Mouse (Mus musculus) gastrocnemius, adult 2 months (tissue): ENCODE data around the gene Cnst. TPM values are rescaled to one million over a fixed set of nuclear protein-coding genes. Genes with fewer than 3 reads are reported as not detected.

Experiments
- DNase-seq: peaks from one replicate; pipeline ENCODE4 v3.0.0; 2022
- H3K27ac ChIP-seq: fragments of 200-600 bp; 2 replicates; pipeline ENCODE4 v1.8.1; 2022; ENCODE audit warnings: mild to moderate bottlenecking
- H3K4me3 ChIP-seq: fragments of 200-600 bp; 2 replicates; pipeline ENCODE4 v1.8.1; 2022; ENCODE audit warnings: mild to moderate bottlenecking, moderate library complexity
- CTCF ChIP-seq: fragments of 200-600 bp; IDR thresholded peaks from 2 replicates; pipeline ENCODE4 v1.8.1; 2022; ENCODE audit warnings: antibody characterized with exemption, mild to moderate bottlenecking, moderate library complexity
- intact Hi-C: fragments of 180-260 bp; cut with DNase I; formaldehyde crosslinking; loops from one replicate; pipeline ENCODE4 v1.15.1; 2025
- total RNA-seq, 2 experiments: library from RNA; stranded (reverse); gene quantifications; 2 replicates each; pipeline ENCODE4 v1.2.3; 2021

The Cnst gene
- total RNA-seq, 2 experiments from 2014 or later: 34.7 to 40.0 TPM

- no peak for DNase-seq
- no peak for TF ChIP-seq CTCF
- H3K4me3 ChIP-seq: no peak overlapping the region
- H3K27ac ChIP-seq: peak overlapping the region; percentile 32; the same call in 1 of the 2 replicates
- intact Hi-C loops: no loop called here
Measured at GRCm38 (mm10) chr1:179609724-179610505, 63.7 kb downstream of the Cnst start.

GRCm38 (mm10) chr1:179611182-179611581 is 65.0 kb downstream of the Cnst start:
- H3K27ac ChIP-seq: no peak overlapping the region
- TF ChIP-seq CTCF: no peak
- no peak overlapping the region for H3K4me3 ChIP-seq
- no peak for DNase-seq
- intact Hi-C loops: no loop called here

DNA sequence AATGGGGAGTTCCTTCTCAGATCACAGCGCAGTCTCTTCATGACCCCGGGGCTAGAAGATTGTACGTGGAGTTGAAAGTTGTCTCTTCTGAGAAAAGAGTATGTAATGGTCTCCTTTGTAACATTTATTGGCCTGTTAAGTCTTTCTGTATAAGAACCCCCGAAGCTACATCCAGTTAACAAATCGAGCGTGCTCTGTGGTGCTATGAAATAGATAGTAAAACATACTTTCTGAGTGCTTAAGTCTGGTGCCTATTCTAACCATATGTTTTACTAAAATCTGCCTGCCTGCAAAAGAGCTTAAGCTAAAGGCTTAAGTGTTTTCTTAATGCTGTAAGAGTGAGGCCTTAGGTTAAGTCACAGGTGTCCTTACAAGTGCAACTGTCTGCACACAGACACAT is 66.2 kb downstream of the Cnst start:
- intact Hi-C loops: no loop called here
- no peak overlapping the region for H3K27ac ChIP-seq
- TF ChIP-seq CTCF: no peak
- no peak for DNase-seq
- H3K4me3 ChIP-seq: no peak overlapping the region

- TF ChIP-seq CTCF: no peak
- Histone ChIP-seq H3K27ac (no peak overlapping the region), H3K4me3 (no peak overlapping the region)
- DNase-seq: no peak
- intact Hi-C loops: no loop called here
Measured at GRCm38 (mm10) chr1:179612986-179613505, 66.9 kb downstream of the Cnst start.

DNA sequence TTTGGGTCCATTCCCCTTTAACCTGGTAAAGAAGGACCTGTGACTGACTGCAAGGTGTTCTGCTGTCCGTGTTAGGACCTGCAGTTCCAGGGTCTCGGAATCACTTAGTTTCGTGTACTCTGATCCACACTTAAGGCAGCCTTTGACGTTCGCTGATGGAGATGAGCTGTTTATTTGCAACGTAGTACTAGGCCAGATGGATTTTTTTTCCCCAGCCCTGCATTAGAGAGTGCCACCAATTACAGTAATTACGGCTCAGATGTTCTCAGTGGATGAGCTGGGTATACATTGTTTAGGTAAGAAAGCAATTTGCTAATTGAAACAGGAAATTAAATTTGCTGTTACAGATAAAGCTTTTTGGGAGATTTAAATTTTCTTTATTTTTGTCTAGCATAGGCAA is 71.3 kb downstream of the Cnst start:
- H3K27ac ChIP-seq: no peak overlapping the region
- intact Hi-C loops: no loop called here
- no peak for TF ChIP-seq CTCF
- H3K4me3 ChIP-seq: no peak overlapping the region
- no peak for DNase-seq

DNA sequence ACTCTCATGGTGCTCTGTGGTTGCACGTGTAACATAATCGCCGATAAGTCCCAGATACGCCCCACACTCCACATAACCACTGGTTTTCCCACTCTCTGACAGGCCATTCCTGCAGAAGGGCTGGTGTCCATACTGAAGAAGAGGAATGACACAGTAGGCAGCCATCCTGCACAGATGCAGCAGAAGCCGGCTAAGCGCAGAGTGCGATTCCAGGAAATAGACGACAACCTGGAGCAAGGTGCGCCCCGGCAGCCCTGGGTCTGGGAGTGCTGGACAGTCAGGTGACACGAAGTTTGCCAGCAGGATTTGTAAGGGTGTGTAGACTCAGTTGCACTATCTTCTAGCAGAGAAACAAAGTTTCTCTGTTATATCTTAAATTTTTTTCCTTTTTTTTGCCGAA is 76.5 kb downstream of the Cnst start:
- no peak for DNase-seq
- intact Hi-C loops: loop anchor here (2.0 kb wide), 2 partner anchors 76 to 116 kb away; partner anchors contain the start of genes Cnst and Tfb2m
- no peak for TF ChIP-seq CTCF
- no peak overlapping the region for H3K27ac ChIP-seq
- no peak overlapping the region for H3K4me3 ChIP-seq

DNA sequence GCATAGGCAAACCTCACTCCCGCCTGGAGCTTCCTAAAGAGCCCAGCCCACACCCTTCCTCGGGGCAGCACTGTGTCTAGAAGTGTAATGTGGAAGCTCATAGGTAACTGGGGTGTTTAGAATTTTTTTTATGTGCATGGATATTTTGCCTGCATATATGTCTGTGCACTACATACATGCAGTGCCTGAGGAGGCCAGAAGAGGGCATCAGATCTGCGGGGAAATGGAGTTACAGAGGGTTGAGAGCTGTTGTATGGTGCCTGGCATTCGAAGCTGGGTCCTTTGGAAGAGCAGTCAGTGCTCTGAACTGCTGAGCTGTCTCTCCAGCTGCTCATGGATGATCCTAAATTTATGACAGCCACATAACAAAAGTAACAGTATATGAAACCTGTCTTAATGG is 77.5 kb downstream of the Cnst start:
- peak; percentile 52 for DNase-seq

GRCm38 (mm10) chr1:179624354-179624753 is 78.2 kb downstream of the Cnst start:
- intact Hi-C loops: no loop called here
- DNase-seq: peak; percentile 51
- Histone ChIP-seq H3K27ac (no peak overlapping the region), H3K4me3 (no peak overlapping the region)
- peak; percentile 79 for TF ChIP-seq CTCF

More for the DNA sequence above, 77.5 kb downstream of the Cnst start:
- intact Hi-C loops: loop anchor here (2.0 kb wide), 2 partner anchors 77 to 117 kb away; partner anchors contain the start of genes Cnst and Tfb2m
- TF ChIP-seq CTCF: peak; percentile 76
- Histone ChIP-seq H3K27ac (no peak overlapping the region), H3K4me3 (no peak overlapping the region)

DNA sequence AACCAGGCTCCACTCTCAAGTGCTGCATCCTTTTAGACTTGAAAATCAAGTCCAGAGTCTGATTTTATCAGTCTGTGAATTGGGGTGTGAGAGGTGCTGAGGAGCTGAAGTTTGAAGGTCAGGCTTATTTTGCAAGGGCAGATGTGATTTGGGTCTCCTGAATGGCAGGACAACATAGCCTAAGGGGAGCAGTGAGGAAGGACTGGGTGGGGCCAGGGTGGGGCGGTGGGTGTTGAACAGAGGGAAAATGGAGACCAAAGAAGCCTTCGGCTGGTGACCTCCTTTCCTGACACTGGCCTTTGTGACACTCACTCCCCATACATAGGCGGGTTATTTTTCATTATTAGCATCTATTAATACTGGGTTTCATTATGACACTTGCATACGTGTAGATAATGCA is 81.7 kb downstream of the Cnst start:
- no peak for DNase-seq
- TF ChIP-seq CTCF: no peak
- Histone ChIP-seq H3K4me3 (no peak overlapping the region), H3K27ac (no peak overlapping the region)
- intact Hi-C loops: no loop called here

DNA sequence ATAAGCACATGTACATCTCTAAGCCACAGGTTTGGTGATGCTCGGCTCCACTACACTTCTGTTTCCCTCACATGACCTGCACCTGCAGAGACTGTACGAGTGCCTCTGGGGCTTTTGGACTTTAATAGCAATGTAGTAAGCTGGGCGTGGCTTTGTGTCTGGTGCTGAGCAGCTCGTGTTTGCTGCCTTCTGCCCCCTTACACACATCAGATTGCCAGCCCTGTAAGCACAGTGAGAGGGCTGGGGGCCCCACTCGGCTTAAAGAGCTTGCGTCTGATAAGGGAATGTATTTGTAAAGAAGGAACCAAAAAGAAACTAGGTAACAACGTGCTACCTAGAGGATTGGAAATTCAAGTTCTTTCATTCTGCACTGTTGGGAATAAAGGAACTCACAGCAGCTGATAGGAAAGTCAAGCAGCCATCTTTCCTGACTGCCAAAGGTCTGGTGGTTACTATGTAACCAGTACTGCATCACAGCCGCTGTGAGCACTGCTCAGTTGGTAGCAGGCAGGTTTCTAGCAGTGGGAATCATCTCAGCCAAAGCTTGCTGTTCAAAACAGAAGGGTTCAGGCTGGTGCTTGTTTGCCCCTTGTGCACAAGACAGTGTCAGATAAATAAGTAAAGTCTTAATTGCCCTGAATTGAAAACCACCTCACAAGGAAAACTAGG is 82.4 kb downstream of the Cnst start:
- no peak for TF ChIP-seq CTCF
- no peak overlapping the region for H3K4me3 ChIP-seq
- intact Hi-C loops: no loop called here
- H3K27ac ChIP-seq: no peak overlapping the region
- no peak for DNase-seq

DNA sequence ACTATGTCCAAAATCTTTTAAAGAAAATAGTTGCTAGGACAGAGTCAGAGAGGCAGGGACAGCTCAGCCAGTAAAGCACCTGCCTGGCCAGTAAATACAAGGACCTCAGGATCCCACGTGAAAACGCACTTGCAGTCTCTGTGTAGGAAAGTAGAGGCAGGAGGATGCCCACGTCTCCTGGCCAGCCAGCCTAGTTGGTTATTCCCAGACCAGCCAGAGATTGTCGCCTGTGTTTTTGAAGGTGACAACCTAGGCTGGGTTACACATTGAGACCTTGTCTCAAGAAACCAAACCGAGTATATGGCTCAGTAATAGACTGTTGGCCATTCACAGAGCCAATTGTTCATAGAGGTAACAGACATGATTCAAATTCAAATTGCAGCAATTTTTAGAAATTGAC is 83.1 kb downstream of the Cnst start:
- DNase-seq: no peak
- intact Hi-C loops: no loop called here
- H3K4me3 ChIP-seq: no peak overlapping the region
- TF ChIP-seq CTCF: no peak
- H3K27ac ChIP-seq: no peak overlapping the region

DNA sequence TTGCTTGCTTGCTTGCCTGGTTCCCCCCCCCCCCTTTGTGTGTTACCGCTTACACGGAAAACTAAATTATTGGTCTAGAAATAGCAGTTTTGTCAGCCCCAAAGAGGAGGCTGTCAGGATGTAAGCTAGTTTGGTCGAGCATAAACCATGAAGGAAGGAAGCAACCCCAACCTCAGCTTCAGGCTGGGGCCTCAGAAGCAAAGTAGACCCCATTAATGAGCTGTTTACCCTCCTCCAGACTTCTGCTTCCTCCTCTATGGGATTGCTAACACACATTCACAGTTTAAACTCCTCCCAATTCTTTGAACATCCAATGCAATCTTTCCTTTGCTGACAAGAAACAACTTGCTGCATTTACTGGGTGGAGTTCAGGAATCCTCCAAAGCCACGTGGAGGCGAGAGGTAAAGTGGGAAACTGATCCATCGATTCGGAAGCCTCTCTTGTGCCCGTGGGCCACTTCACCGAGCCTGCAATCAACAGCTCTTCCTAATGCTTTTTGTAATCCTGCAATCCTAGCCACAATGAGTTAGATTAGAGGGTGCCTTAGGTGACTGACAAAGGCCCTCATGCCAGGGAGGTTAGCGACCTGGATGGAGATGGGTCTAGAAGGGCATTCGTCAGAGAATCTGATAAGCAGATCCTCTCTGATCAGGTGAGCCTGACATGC is 86.7 kb downstream of the Cnst start:
- intact Hi-C loops: no loop called here

GRCm38 (mm10) chr1:179633414-179633752 is 87.2 kb downstream of the Cnst start:
- peak; percentile 63 for TF ChIP-seq CTCF
- H3K27ac ChIP-seq: no peak overlapping the region
- H3K4me3 ChIP-seq: no peak overlapping the region
- intact Hi-C loops: no loop called here
- DNase-seq: no peak

More for the DNA sequence above, 86.7 kb downstream of the Cnst start:
- DNase-seq: no peak
- no peak overlapping the region for H3K27ac ChIP-seq
- H3K4me3 ChIP-seq: no peak overlapping the region
- TF ChIP-seq CTCF: no peak
